Mouse (Mus musculus): ENCODE measurements around the gene Ing5. TPM values are rescaled to one million over a fixed set of nuclear protein-coding genes. Genes with fewer than 3 reads are reported as not detected.
A peak's percentile ranks its signal among the peaks of the same experiment; 100 is the strongest.
"Not testable (repeated sequence)": the region's sequence is repeated elsewhere in the genome, so short reads cannot be mapped to it uniquely, and the experiment has no call there.

Ing5 gene
- polyA plus RNA-seq, 1 experiment from 2014 or later: 20.9 TPM

GRCm38 (mm10) chr1:93817823-93818532 lies 14.2 kb downstream of the Ing5 start:
- Histone ChIP-seq H3K27ac (no peak overlapping the region), H3K4me1 (no peaks in the 10 kb centered on the region), H3K9ac (no peak overlapping the region), H3K9me3 (no peaks in the 10 kb centered on the region), H3K4me3 (no peak overlapping the region), H3K27me3 (no peaks in the 10 kb centered on the region), H3K36me3 (peaks cover 78% of the 10 kb centered on the region), H3K4me2 (replicated peaks) (no peak overlapping the region)
- ATAC-seq (ENCODE audit: insufficient number of reproducible peaks, insufficient read depth, low FRiP score, low TSS enrichment): no peak
- 92% methylated on average over 8 of the region's 8 CpGs for WGBS

- Histone ChIP-seq H3K27me3 (no peaks in the 10 kb centered on the region), H3K9ac (no peak overlapping the region), H3K4me1 (no peaks in the 10 kb centered on the region), H3K4me2 (replicated peaks) (no peak overlapping the region), H3K36me3 (peaks cover 71% of the 10 kb centered on the region), H3K9me3 (no peaks in the 10 kb centered on the region), H3K27ac (no peak overlapping the region), H3K4me3 (no peak overlapping the region)
- no peak for ATAC-seq (ENCODE audit: insufficient number of reproducible peaks, insufficient read depth, low FRiP score, low TSS enrichment)
- WGBS: 89% methylated on average over 7 of the region's 7 CpGs
Observed at GRCm38 (mm10) chr1:93818722-93819121, 15.0 kb downstream of the Ing5 start.

- Histone ChIP-seq H3K4me1 (peaks cover 11% of the 10 kb centered on the region), H3K27ac (peak overlapping the region; percentile 89; the same call in 1 of the 2 replicates), H3K4me2 (replicated peaks) (no peak overlapping the region), H3K27me3 (no peaks in the 10 kb centered on the region), H3K4me3 (no peak overlapping the region), H3K9me3 (no peaks in the 10 kb centered on the region), H3K36me3 (peaks cover 19% of the 10 kb centered on the region), H3K9ac (no peak overlapping the region)
- WGBS: 77% methylated on average over 3 of the region's 3 CpGs
- ATAC-seq (ENCODE audit: insufficient number of reproducible peaks, insufficient read depth, low FRiP score, low TSS enrichment): no peak
Observed at GRCm38 (mm10) chr1:93823796-93824495, 20.2 kb downstream of the Ing5 start.

- peak within 1 kb of the TSS; percentile 76 for H3K4me2 ChIP-seq (replicated peaks)
- no peaks in the 10 kb centered on the region for H3K9me3 ChIP-seq
- peaks cover 12% of the 10 kb centered on the region for H3K36me3 ChIP-seq
- H3K4me1 ChIP-seq: peaks cover 11% of the 10 kb centered on the region
- H3K27me3 ChIP-seq: no peaks in the 10 kb centered on the region
- no peak; the same call in 1 of the 2 replicates for ATAC-seq (ENCODE audit: insufficient number of reproducible peaks, insufficient read depth, low FRiP score, low TSS enrichment)
- peak within 1 kb of the TSS; percentile 60 for H3K9ac ChIP-seq
- peak within 1 kb of the TSS; percentile 56 for H3K4me3 ChIP-seq
- WGBS: 7% methylated on average over 10 of the region's 10 CpGs
- H3K27ac ChIP-seq: peak within 1 kb of the TSS; percentile 89
Observed at GRCm38 (mm10) chr1:93824609-93825008, 20.8 kb downstream of the Ing5 start, which contains the start of gene D2hgdh. Gene D2hgdh, plus strand, starts transcription at chr1:93824909.

- ATAC-seq (ENCODE audit: insufficient number of reproducible peaks, insufficient read depth, low FRiP score, low TSS enrichment): peak; percentile 94
- Histone ChIP-seq H3K27me3 (no peaks in the 10 kb centered on the region), H3K9ac (peak overlapping the region; percentile 60)
Observed at GRCm38 (mm10) chr1:93825105-93825674, 21.4 kb downstream of the Ing5 start.

GRCm38 (mm10) chr1:93825771-93826539 lies 22.2 kb downstream of the Ing5 start:
- H3K4me3 ChIP-seq: peak overlapping the region; percentile 56
- peak overlapping the region; percentile 76 for H3K4me2 ChIP-seq (replicated peaks)
- H3K4me1 ChIP-seq: peaks cover 11% of the 10 kb centered on the region
- peak overlapping the region; percentile 60 for H3K9ac ChIP-seq
- no peak for ATAC-seq (ENCODE audit: insufficient number of reproducible peaks, insufficient read depth, low FRiP score, low TSS enrichment)
- no peaks in the 10 kb centered on the region for H3K9me3 ChIP-seq
- no peaks in the 10 kb centered on the region for H3K27me3 ChIP-seq
- 43% methylated on average over 27 of the region's 27 CpGs for WGBS
- peaks cover 8% of the 10 kb centered on the region; the same call in 1 of the 2 replicates for H3K36me3 ChIP-seq
- H3K27ac ChIP-seq: peak overlapping the region; percentile 89

More at GRCm38 (mm10) chr1:93825105-93825674, 21.4 kb downstream of the Ing5 start:
- Histone ChIP-seq H3K4me1 (peaks cover 11% of the 10 kb centered on the region), H3K4me2 (replicated peaks) (peak overlapping the region; percentile 76), H3K36me3 (peaks cover 11% of the 10 kb centered on the region; the same call in 1 of the 2 replicates), H3K9me3 (no peaks in the 10 kb centered on the region), H3K27ac (peak overlapping the region; percentile 89), H3K4me3 (peak overlapping the region; percentile 56)
- WGBS: under 1% methylated on average over 30 of the region's 30 CpGs

GRCm38 (mm10) chr1:93826540-93826835 lies 22.7 kb downstream of the Ing5 start:
- H3K9me3 ChIP-seq: no peaks in the 10 kb centered on the region
- WGBS: 92% methylated on average over 9 of the region's 9 CpGs
- ATAC-seq (ENCODE audit: insufficient number of reproducible peaks, insufficient read depth, low FRiP score, low TSS enrichment): no peak
- H3K4me2 ChIP-seq (replicated peaks): peak overlapping the region; percentile 76
- 0 out of 2 replicates have a peak overlapping the region, but pooled peaks have one; percentile 56 for H3K4me3 ChIP-seq
- H3K27ac ChIP-seq: no peak overlapping the region
- no peak overlapping the region for H3K9ac ChIP-seq
- no peaks in the 10 kb centered on the region for H3K27me3 ChIP-seq
- H3K36me3 ChIP-seq: 0 out of 2 replicates have a peak, but pooled peaks cover 5% of the 10 kb centered on the region
- H3K4me1 ChIP-seq: peaks cover 11% of the 10 kb centered on the region

GRCm38 (mm10) chr1:93832754-93833360 lies 29.1 kb downstream of the Ing5 start:
- H3K36me3 ChIP-seq: peaks cover 24% of the 10 kb centered on the region
- not testable (repeated sequence) for ATAC-seq (ENCODE audit: insufficient number of reproducible peaks, insufficient read depth, low FRiP score, low TSS enrichment); H3K4me1 ChIP-seq; H3K4me2 ChIP-seq (replicated peaks); H3K9me3 ChIP-seq; H3K4me3 ChIP-seq; H3K27ac ChIP-seq; H3K27me3 ChIP-seq; H3K9ac ChIP-seq
- 87% methylated on average over 2 of the region's 4 CpGs for WGBS

- Histone ChIP-seq H3K4me1 (no peaks in the 10 kb centered on the region), H3K36me3 (peaks cover 26% of the 10 kb centered on the region), H3K4me3 (no peak overlapping the region), H3K9me3 (no peaks in the 10 kb centered on the region), H3K4me2 (replicated peaks) (no peak overlapping the region), H3K9ac (no peak overlapping the region), H3K27me3 (no peaks in the 10 kb centered on the region), H3K27ac (no peak overlapping the region)
- no peak for ATAC-seq (ENCODE audit: insufficient number of reproducible peaks, insufficient read depth, low FRiP score, low TSS enrichment)
- 91% methylated on average over 7 of the region's 7 CpGs for WGBS
Observed at GRCm38 (mm10) chr1:93834671-93835150, 30.9 kb downstream of the Ing5 start.

GRCm38 (mm10) chr1:93835211-93835610 lies 31.4 kb downstream of the Ing5 start:
- H3K36me3 ChIP-seq: peaks cover 24% of the 10 kb centered on the region
- no peak overlapping the region for H3K4me2 ChIP-seq (replicated peaks)
- no peak overlapping the region for H3K4me3 ChIP-seq
- ATAC-seq (ENCODE audit: insufficient number of reproducible peaks, insufficient read depth, low FRiP score, low TSS enrichment): no peak
- no peak overlapping the region for H3K27ac ChIP-seq
- H3K9me3 ChIP-seq: no peaks in the 10 kb centered on the region
- WGBS: 90% methylated on average over 4 of the region's 4 CpGs
- no peaks in the 10 kb centered on the region for H3K27me3 ChIP-seq
- no peaks in the 10 kb centered on the region for H3K4me1 ChIP-seq
- no peak overlapping the region for H3K9ac ChIP-seq
